ENCODE assay signal across 22 mouse cellular contexts in genomic region chr3:137193873-137194272, GRCm38 (mm10).
DNase-seq lines count a peak whose midpoint lies in the region; ATAC-seq lines count a peak whose summit lies in the region.
"Had no signal": no experiment of that assay in that cellular context is flagged by ENCODE, and none has a peak within 500 bp of the region (broad histone marks: within the 10 kb centered on the region; RNA-seq: fewer than 3 reads in every experiment).

No protein-coding gene starts in this region.

- no peak overlapping the region for H3K27ac ChIP-seq in hindbrain, embryonic 16.5 days (ENCODE audit: low read depth, low read length)
- H3K27ac ChIP-seq: embryonic facial prominence, embryonic 10.5 days; embryonic facial prominence, embryonic 12.5 days; forebrain, embryonic 13.5 days; forebrain, embryonic 15.5 days had no signal

- H3K4me1 ChIP-seq in hindbrain, embryonic 16.5 days (ENCODE audit: control insufficient read depth, insufficient read depth, low read depth, low read length) = no peaks in the 10 kb centered on the region
- H3K4me1 ChIP-seq: embryonic facial prominence, embryonic 12.5 days; forebrain, embryonic 13.5 days; forebrain, embryonic 15.5 days had no signal

- no peak overlapping the region for H3K9ac ChIP-seq in hindbrain, embryonic 16.5 days (ENCODE audit: low read depth, low read length)
- H3K9ac ChIP-seq: embryonic facial prominence, embryonic 12.5 days; forebrain, embryonic 13.5 days; forebrain, embryonic 15.5 days; forebrain, postnatal 0 days had no signal

- peak; percentile 53; the same call in 1 of the 2 replicates for ATAC-seq in granulocyte monocyte progenitor cell, adult 5-6 weeks (replicated peaks; ENCODE audit: poor library complexity, severe bottlenecking)
- ATAC-seq in megakaryocyte progenitor cell, adult 5-6 weeks (replicated peaks; ENCODE audit: poor library complexity) = peak; percentile 44; the same call in 1 of the 2 replicates
- ATAC-seq in hindbrain, embryonic 16.5 days = no peak
- ATAC-seq: forebrain, embryonic 13.5 days; forebrain, embryonic 15.5 days; forebrain, postnatal 0 days had no signal

- WGBS in hindbrain, embryonic 16.5 days = 59% methylated on average over 1 of the region's 1 CpGs

- H3K9me3 ChIP-seq in hindbrain, embryonic 16.5 days (ENCODE audit: control insufficient read depth, low read length) = no peaks in the 10 kb centered on the region
- H3K9me3 ChIP-seq: embryonic facial prominence, embryonic 10.5 days; embryonic facial prominence, embryonic 12.5 days; forebrain, embryonic 13.5 days; forebrain, embryonic 15.5 days; G1E had no signal

- H3K4me3 ChIP-seq in hindbrain, embryonic 16.5 days (ENCODE audit: low read length) = no peak overlapping the region
- H3K4me3 ChIP-seq: embryonic facial prominence, embryonic 10.5 days; embryonic facial prominence, embryonic 12.5 days; forebrain, embryonic 13.5 days; forebrain, embryonic 15.5 days had no signal

- H3K4me2 ChIP-seq in hindbrain, embryonic 16.5 days (ENCODE audit: low read length) = no peak overlapping the region
- H3K4me2 ChIP-seq: embryonic facial prominence, embryonic 12.5 days; forebrain, embryonic 13.5 days; forebrain, embryonic 15.5 days had no signal

- DNase-seq in 416B (ENCODE audit: low read depth) = peak; percentile 48
- peak; percentile 14 for DNase-seq in Muller cell, postnatal 12 days (ENCODE audit: inconsistent ontology term)
- DNase-seq in kidney, postnatal 4 days = no peak
- DNase-seq in left cerebral cortex, adult 9 months (ENCODE audit: low spot score in 2 of 2) = no peak
- DNase-seq: adrenal gland, adult 2 months; adrenal gland, postnatal 10 days; adrenal gland, postnatal 25 days; cerebellum, adult 11 months; cerebellum, adult 18-20 months; cerebellum, adult 8-10 months; cerebellum, adult 9-11 months; cerebellum, postnatal 14 days; cerebellum, postnatal 36 days; forebrain, postnatal 0 days had no signal

- no peaks in the 10 kb centered on the region for H3K27me3 ChIP-seq in hindbrain, embryonic 16.5 days (replicated peaks; ENCODE audit: control insufficient read depth, insufficient read depth, low read length)
- H3K27me3 ChIP-seq: embryonic facial prominence, embryonic 12.5 days; forebrain, embryonic 13.5 days; forebrain, embryonic 15.5 days had no signal

- H3K36me3 ChIP-seq in hindbrain, embryonic 16.5 days (ENCODE audit: control insufficient read depth, insufficient read depth, low read length) = no peaks in the 10 kb centered on the region
- H3K36me3 ChIP-seq: embryonic facial prominence, embryonic 10.5 days; embryonic facial prominence, embryonic 12.5 days; forebrain, embryonic 15.5 days; G1E had no signal

Comparison
In these comparisons a context has a peak if more than half of its experiments do, and no peak if none do; other contexts are left out.
1. DNase-seq: peak in 416B (single experiment) and Muller cell, postnatal 12 days (single experiment); none in kidney, postnatal 4 days (0 of 2) and left cerebral cortex, adult 9 months (0 of 2).